Mouse (Mus musculus) MEL (cell line): ENCODE results near the gene Gm21293. TPM values are rescaled to one million over a fixed set of nuclear protein-coding genes. Genes with fewer than 3 reads are reported as not detected.
"Not testable (repeated sequence)": the region's sequence is repeated elsewhere in the genome, so short reads cannot be mapped to it uniquely, and the experiment has no call there.

ENCODE experiments used
- DNase-seq: peaks from one replicate; pipeline ENCODE4 v3.0.0; 2011; ENCODE audit warnings: low read depth, low spot score
- H3K27ac ChIP-seq: 2 replicates; pipeline ENCODE4 v1.5.1; 2012; ENCODE audit warnings: low read depth, mild to moderate bottlenecking, control low read depth, low read length, moderate library complexity; ENCODE audit not compliant: control insufficient read depth
- H3K27me3 ChIP-seq, 2 experiments: fragments of 150-350 bp in 1 of 2; sonication (generic) in 1 of 2; 2 replicates each; pipeline ENCODE4 v1.6.1; 2012; ENCODE audit warnings: low read length in 2 of 2, mild to moderate bottlenecking in 2 of 2, improper control_type of control experiment in 1 of 2, moderate library complexity in 1 of 2; ENCODE audit not compliant: insufficient read depth in 2 of 2, control insufficient read depth in 1 of 2
- H3K36me3 ChIP-seq, 2 experiments: 2 replicates each; pipeline ENCODE4 v1.6.1; 2012 to 2014; ENCODE audit warnings: low read length in 2 of 2, improper control_type of control experiment in 1 of 2, inconsistent platforms in 1 of 2, mild to moderate bottlenecking in 1 of 2; ENCODE audit not compliant: insufficient read depth in 2 of 2, control insufficient read depth in 1 of 2
- H3K4me1 ChIP-seq, 2 experiments: fragments of 150-350 bp in 1 of 2; sonication (generic) in 1 of 2; 2 replicates each; pipeline ENCODE4 v1.6.1; 2012; ENCODE audit warnings: low read length in 2 of 2, improper control_type of control experiment in 1 of 2, mild to moderate bottlenecking in 1 of 2; ENCODE audit not compliant: insufficient read depth in 2 of 2, control insufficient read depth in 1 of 2
- H3K4me3 ChIP-seq, 2 experiments: fragments of 150-350 bp in 1 of 2; sonication (generic) in 1 of 2; 2 replicates each; pipeline ENCODE4 v1.5.1; 2012; ENCODE audit warnings: low read depth in 2 of 2, low read length in 2 of 2, mild to moderate bottlenecking in 2 of 2, moderate library complexity in 2 of 2, control low read depth in 1 of 2, improper control_type of control experiment in 1 of 2; ENCODE audit not compliant: control insufficient read depth in 1 of 2, insufficient read depth in 1 of 2
- H3K79me2 ChIP-seq: 2 replicates; pipeline ENCODE4 v1.6.1; 2012; ENCODE audit warnings: mild to moderate bottlenecking, low read length, moderate library complexity; ENCODE audit not compliant: control insufficient read depth, poor library complexity, insufficient read depth
- H3K9ac ChIP-seq: 2 replicates; pipeline ENCODE4 v1.6.1; 2012; ENCODE audit warnings: low read depth, mild to moderate bottlenecking, control low read depth, low read length, moderate library complexity; ENCODE audit not compliant: control insufficient read depth, poor library complexity, severe bottlenecking
- H3K9me3 ChIP-seq: fragments of 150-350 bp; sonication (generic); replicated peaks from 2 replicates; pipeline ENCODE4 v1.6.1; 2012; ENCODE audit warnings: mild to moderate bottlenecking, low read length, improper control_type of control experiment, moderate library complexity; ENCODE audit not compliant: insufficient read depth
- polyA plus RNA-seq, 2 experiments: library from polyadenylated mRNA; stranded (reverse) in 1 of 2; unstranded in 1 of 2; fragments of >175 nt in 1 of 2; fragments of >200 nt in 1 of 2; gene quantifications; 2 replicates each; pipeline versions ENCODE4 v1.2.1 to v1.2.4; 2012; ENCODE audit warnings: low replicate concordance in 2 of 2, low read depth in 1 of 2; ENCODE audit not compliant: insufficient read length in 2 of 2, insufficient read depth in 1 of 2, missing spikeins in 1 of 2
- total RNA-seq: library from RNA; depleted of rRNA; stranded (reverse); fragments of 300-350 nt; gene quantifications from 2 replicates; pipeline ENCODE4 v1.2.3, GENCODE M21; 2012; rRNA removed

The Gm21293 gene
- total and polyA plus RNA-seq, 3 experiments: not detected

DNA sequence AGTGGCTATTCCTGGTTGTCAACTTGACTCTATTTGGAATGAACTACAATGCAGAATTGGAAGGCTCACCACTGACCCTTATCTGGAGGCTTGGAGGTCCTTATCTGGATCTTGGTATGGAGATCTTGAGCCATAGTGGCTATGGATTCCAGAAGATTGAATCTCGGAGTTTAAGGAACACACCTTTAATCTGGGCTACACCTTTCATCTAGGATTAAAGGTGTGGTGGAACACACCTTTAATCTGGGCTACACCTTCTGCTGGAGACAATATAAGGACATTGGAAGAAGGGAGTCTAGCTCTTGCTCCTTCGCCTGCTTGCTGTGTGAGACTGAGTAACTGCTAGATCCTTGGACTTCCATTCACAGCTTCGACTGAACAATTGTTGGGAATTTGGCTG is 25.4 kb downstream of the Gm21293 start, which contains the start of gene Gm21304:
Gene Gm21304, plus strand, starts transcription at position 301 of the 400 bp plus-strand sequence.
- DNase-seq, H3K27ac ChIP-seq, H3K9ac ChIP-seq, H3K4me3 ChIP-seq, H3K9me3 ChIP-seq, H3K36me3 ChIP-seq, H3K4me1 ChIP-seq, H3K79me2 ChIP-seq, H3K27me3 ChIP-seq: not testable (repeated sequence)

DNA sequence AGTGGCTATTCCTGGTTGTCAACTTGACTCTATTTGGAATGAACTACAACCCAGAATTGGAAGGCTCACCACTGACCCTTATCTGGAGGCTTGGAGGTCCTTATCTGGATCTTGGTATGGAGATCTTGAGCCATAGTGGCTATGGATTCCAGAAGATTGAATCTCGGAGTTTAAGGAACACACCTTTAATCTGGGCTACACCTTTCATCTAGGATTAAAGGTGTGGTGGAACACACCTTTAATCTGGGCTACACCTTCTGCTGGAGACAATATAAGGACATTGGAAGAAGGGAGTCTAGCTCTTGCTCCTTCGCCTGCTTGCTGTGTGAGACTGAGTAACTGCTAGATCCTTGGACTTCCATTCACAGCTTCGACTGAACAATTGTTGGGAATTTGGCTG is 33.9 kb downstream of the Gm21293 start, which contains the start of gene Gm21312:
Gene Gm21312, plus strand, starts transcription at position 301 of the 400 bp plus-strand sequence.
- not testable (repeated sequence) for H3K9ac ChIP-seq, H3K36me3 ChIP-seq, H3K27ac ChIP-seq, H3K27me3 ChIP-seq, H3K9me3 ChIP-seq, H3K4me3 ChIP-seq, DNase-seq, H3K4me1 ChIP-seq, H3K79me2 ChIP-seq

- H3K4me3 ChIP-seq, H3K4me1 ChIP-seq, H3K27ac ChIP-seq, H3K9me3 ChIP-seq, H3K27me3 ChIP-seq, H3K9ac ChIP-seq, H3K36me3 ChIP-seq, H3K79me2 ChIP-seq, DNase-seq: not testable (repeated sequence)
Measured at GRCm38 (mm10) chr10:104185233-104185632, 42.4 kb downstream of the Gm21293 start, which contains the start of gene Gm20765. Gene Gm20765 (plus strand): TSS chr10:104185533.

DNA sequence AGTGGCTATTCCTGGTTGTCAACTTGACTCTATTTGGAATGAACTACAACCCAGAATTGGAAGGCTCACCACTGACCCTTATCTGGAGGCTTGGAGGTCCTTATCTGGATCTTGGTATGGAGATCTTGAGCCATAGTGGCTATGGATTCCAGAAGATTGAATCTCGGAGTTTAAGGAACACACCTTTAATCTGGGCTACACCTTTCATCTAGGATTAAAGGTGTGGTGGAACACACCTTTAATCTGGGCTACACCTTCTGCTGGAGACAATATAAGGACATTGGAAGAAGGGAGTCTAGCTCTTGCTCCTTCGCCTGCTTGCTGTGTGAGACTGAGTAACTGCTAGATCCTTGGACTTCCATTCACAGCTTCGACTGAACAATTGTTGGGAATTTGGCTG is 51.0 kb downstream of the Gm21293 start, which contains the start of gene Gm4340:
Gene Gm4340, plus strand, starts transcription at position 301 of the 400 bp plus-strand sequence.
- H3K36me3 ChIP-seq, H3K79me2 ChIP-seq, H3K27ac ChIP-seq, H3K27me3 ChIP-seq, H3K9ac ChIP-seq, H3K4me3 ChIP-seq, DNase-seq, H3K9me3 ChIP-seq, H3K4me1 ChIP-seq: not testable (repeated sequence)

Other genes starting within 250 kb of the Gm21293 start
- gene Gm6763, start 8.5 kb downstream of the Gm21293 start, total RNA-seq: not detected in 2 replicates
- not detected for gene Gm6763, start 8.5 kb downstream of the Gm21293 start, polyA plus RNA-seq
- gene Gm8764, start 17.0 kb downstream of the Gm21293 start, total RNA-seq: not detected in 2 replicates
- gene Gm8764, start 17.0 kb downstream of the Gm21293 start, polyA plus RNA-seq: not detected
- gene Gm21304, start 25.5 kb downstream of the Gm21293 start, total RNA-seq: not detected in 2 replicates
- not detected for gene Gm21304, start 25.5 kb downstream of the Gm21293 start, polyA plus RNA-seq
- gene Gm21312, start 34.0 kb downstream of the Gm21293 start, total RNA-seq: not detected in 2 replicates
- not detected for gene Gm21312, start 34.0 kb downstream of the Gm21293 start, polyA plus RNA-seq
- not detected in 2 replicates for gene Gm20765, start 42.5 kb downstream of the Gm21293 start, total RNA-seq
- not detected for gene Gm20765, start 42.5 kb downstream of the Gm21293 start, polyA plus RNA-seq
- not detected in 2 replicates for gene Gm4340, start 51.1 kb downstream of the Gm21293 start, total RNA-seq
- not detected for gene Gm4340, start 51.1 kb downstream of the Gm21293 start, polyA plus RNA-seq